Mouse (Mus musculus) erythroblast, embryonic 14.5 days (primary cell): ENCODE measurements at regions not wholly inside any gene's neighbourhood (a gene's known extent, or its start where the extent isn't known, plus 50 kb on each side); places are given as distances from the start of the nearest gene placed in this dataset.

Source experiments
- GATA1 ChIP-seq: IDR thresholded peaks from 2 replicates; pipeline ENCODE4 v1.6.1; 2012; ENCODE audit warnings: low read length, inconsistent platforms, mixed read lengths
- TAL1 ChIP-seq: IDR thresholded peaks from 3 replicates; pipeline ENCODE4 v1.6.1; 2012; ENCODE audit warnings: low read length, inconsistent platforms, mixed read lengths

- TF ChIP-seq TAL1 (no peak), GATA1 (no peak)
These were observed 116.8 kb upstream of the Cdkn2b start for GRCm38 (mm10) chr4:89427345-89428293.
